Mouse (Mus musculus): ENCODE data around the gene Rap1a.
"Not testable (repeated sequence)": the region's sequence is repeated elsewhere in the genome, so short reads cannot be mapped to it uniquely, and the experiment has no call there.

Gene Rap1a

DNA sequence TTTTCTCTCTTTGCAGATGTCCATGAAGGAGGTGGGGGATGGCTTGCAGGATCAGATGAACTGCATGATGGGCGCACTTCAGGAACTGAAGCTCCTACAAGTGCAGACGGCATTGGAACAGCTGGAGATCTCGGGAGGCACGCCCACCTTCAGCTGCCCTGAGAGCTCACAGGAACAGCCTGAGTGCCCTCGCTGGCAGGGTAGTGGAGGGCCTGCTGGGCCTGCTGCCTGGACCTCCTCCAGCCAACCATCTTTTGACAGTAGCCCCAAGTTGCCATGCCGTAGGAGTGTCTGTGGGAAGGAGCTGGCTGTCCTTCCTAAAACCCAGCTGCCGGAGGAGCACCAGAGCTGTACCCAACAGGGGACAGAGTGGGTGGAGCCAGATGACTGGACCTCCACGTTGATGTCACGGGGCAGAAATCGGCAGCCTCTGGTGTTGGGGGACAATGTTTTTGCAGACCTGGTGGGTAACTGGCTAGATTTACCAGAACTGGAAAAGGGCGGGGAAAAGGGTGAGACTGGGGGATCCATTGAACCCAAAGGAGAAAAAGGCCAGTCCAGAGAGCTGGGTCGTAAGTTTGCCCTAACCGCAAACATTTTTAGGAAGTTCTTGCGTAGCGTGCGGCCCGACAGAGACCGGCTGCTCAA, 84.7 kb downstream of the Rap1a start:
- no peak for DNase-seq (ENCODE audit: low read depth, low spot score)

DNA sequence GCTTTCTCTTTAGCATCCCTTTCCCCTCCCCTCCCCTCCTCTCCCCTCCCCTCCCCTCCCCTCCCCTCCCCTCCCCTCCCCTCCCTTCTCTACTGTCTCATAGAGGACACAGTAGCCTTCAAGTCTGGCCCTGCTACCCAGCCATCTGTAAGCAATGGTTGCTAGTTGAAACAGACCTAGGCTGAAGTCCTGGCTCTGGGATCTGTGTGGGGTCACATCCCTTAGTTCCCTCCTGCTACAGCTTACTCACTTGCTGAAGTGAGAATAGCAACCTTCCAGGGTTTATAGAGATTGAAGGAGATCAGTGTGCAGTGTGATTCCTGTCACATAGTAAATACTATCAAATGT, 86.3 kb downstream of the Rap1a start:
- DNase-seq (ENCODE audit: low read depth, low spot score): no peak

DNA sequence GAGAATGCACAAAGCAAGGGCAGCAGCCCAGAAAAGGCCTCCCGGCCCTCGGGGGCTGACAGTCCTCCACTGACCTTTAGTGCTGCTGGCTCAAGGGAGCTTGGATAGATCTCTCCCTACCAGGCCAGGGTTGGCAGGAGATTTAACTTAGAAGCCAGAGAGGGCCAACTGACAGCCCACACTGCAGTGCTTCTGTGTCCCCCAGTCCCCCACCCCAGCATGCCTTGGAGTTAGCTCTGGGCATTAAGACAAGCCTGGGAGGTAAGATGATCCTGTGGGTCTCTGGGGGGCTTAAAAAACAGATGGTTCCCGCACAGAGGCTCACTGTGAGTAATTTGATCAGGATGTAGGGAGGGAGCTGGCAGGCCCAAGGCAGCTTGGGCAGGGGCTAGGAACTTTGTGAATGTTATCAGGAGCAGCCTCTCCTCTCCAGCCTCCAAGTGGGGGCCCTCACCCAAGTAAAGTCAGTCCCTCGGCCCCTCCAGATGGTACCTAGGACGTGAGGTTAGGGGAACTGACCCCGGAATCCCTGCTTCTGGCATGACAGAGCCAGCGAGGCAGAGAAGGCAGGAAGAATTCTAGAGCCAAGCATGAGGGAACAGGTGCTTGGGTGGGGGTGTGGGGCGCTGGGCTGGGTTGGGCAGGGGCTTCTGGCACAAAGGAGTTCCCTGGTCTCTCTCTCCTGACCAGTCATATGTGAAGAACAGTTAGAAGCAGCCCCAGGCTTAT, 86.9 kb downstream of the Rap1a start:
- no peak for DNase-seq (ENCODE audit: low read depth, low spot score)

DNA sequence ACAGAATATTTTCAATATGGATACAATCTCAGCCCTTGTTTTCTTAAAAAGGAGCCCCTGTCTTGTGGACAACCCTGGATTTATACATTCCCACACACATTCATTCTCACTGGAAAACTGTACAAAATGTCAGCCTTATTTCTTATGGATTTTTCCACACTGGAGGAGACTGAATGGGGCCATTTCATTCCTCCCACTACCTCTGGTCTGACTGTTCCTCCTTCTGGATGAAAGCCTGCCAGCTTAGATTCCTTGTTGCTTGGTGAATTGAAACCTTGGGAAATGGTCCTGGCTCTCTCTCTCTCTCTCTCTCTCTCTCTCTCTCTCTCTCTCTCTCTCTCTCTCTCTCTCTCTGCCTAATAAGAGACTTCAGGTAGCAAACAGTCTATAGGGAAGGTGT, 88.3 kb downstream of the Rap1a start:
- DNase-seq (ENCODE audit: low read depth, low spot score): no peak

DNA sequence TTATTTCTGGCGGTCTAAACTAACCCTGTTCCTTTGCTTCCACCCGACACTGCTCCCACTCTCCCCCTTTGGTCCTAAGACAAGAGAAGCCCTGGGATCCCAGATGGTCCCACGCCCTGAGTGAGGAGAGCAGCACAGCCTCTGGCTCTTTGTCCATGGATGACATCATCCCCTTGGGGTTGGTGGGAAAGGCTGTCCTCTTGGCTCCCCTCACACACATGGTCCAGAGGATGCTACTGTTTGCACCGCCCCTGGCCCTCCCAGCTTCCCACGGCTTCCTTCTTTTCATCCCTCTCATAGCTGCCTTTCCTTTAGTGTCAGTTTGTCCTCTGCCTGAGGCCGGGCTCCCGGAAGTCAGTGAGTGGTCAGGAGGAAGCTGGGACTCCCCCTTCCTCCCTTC, 89.4 kb downstream of the Rap1a start:
- DNase-seq (ENCODE audit: low read depth, low spot score): no peak

DNA sequence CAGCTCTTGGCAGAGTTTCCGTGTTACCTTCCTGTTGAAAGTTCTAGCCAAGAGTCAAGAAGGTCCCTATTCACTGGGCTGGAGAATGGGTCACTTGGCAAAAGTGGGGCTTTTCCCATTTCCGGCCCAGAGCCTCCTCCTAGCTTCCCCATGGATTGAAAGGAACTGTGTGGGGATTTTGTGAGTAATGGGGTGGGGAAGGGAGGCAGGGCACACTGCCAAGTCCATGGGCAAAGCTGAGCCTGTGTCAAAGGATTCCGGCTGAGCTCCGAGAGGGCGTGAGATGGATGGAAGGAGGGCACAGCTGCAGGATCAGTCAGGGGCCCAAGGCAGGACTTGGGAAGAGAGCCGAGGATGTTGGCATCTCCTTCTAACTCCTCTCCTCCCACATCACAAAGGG, 90.9 kb downstream of the Rap1a start:
- DNase-seq (ENCODE audit: low read depth, low spot score): no peak

DNA sequence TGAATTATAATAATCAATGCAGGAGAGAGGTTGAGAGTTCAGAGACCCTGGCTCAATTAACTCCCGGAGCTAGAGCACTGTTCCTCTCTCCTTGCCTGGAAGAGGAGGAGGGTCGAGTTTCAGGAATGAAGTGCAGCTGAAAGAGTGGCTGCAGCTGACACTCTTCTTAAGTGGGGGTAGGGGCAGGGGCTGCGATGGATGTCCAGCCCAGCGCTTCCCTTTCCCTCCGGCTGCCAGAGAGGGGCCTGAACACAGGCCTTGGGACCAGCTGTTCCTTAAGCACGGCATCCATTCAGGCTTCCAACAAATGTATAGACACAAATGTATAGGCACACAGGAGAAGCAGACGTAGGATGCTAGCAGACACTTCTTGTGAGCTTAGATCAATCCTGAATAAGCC, 93.5 kb downstream of the Rap1a start:
- DNase-seq (ENCODE audit: low read depth, low spot score): no peak

DNA sequence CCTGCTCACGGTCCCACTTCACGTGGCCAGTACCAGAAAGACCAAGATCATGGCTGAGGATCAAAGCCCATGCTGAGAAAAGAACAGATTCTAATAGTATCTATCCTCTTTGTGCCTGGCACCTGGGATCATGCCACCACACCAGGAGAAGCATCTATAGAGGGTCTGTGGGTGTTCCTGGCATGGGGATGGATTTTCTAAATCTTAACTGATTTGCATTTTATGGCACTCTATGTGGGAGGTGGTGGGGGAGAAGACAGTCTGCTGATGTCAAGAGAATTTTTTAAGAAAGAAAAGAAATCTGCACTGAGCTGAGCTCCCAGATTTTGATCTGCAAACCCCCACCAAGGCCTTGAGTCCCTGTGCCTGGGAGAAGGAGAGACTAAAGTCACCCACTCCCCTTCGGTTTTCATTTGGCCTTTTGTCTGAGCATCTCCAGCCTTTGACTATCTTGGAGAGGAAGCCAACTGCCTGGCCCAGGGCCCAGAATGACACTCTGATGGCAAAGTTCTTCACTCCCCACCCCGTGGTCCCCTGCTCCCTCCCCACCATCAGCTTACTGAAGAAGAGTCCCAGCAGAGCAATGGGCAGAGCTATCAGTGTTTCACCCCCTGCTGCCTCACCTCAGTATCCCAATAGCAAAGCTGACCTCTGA, 94.6 kb downstream of the Rap1a start:
- no peak for DNase-seq (ENCODE audit: low read depth, low spot score)

DNA sequence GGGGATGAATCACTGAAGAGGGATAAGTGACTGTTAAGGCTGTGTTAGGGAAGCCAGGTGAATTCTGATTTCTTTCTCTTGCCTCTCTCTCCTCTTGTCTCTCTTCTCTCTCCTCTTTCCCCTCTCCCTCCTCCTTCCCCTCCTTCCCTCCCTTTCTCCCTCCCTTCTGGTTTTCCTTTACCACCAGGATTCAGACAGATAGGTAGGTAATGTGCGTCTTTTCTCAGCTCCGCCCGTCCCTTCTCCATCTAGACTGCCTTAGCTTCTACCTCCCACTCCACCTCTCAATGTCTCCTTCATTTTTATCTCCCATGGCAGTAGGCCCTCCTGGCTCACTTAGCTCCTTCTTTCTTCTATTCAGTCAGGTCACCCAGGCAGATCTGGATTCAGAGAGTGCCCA, 95.6 kb downstream of the Rap1a start:
- no peak for DNase-seq (ENCODE audit: low read depth, low spot score)

DNA sequence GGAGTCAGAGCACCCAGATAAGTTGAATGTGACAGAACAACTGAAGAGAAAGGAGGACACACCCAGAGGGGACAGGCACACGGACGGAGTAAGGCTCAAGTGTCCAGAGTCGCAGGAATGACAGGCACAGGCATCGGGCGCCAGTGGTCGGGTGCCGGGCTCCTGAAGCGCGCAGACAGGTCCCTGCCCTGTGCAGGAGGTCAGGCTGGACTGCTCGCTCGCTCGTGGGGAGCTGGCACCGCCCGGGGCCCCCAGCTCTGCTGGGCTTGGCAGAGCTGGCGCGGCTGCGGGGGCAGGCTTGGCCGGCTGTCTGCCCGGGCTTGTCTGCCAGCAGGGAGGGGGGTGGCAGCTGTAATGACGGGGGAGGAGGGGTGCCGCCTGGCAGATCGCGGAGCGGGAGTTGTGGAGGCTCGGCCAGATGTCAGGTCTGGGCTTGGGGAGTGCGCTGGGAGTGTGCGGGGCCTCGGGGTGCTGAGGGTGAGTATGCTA, 96.0 kb downstream of the Rap1a start:
- DNase-seq (ENCODE audit: low read depth, low spot score): no peak

DNA sequence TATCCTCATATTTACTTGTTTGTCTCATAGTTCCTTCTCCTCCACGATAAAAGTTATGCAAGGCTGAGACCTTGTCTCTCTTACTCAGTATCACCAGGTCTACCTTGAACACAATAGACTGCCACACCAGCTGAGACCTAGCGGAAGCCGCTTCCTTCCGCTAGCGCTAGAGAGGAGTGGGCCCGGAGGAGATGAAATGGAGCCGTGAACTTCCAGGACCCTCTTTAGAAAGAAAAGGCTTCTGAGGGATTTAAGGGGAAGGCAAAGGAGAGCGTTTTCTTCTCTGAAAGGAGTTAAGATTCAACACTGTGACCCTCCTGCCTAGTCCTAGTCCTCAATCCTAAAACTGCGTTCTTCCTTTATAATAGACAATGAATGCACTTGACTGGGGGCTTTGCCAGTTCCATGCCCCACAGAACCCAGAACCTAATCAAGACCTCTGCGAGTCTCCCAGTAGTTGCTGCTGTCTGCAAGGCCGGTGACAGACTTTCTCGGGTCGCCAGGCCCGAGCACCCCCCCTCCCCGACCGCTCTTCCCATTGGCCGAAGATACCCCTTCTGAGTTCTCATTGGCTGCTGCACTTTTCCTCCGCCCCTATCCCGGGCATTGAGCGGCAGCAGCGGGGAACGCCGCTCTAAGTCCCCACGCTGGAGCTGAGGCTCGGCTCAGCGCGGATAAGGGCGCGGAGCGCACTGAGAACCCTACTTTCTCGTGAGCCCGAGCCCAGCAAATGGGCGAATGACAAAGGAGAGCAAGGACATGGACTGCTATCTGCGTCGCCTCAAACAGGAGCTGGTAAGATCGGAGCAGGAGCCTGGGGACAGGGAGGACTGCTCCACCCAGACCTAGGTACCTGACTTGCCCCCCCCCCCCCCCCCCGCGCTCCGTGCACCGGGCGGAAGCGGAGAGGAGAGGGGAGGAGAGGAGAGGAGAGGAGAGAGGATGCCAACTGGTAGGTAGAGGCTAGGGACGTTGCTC, 96.8 kb downstream of the Rap1a start, which contains the start of gene Inka2:
Gene Inka2 (plus strand): TSS at position 569 of the 978 bp plus-strand sequence.
- DNase-seq (ENCODE audit: low read depth, low spot score): peak; percentile 71

DNA sequence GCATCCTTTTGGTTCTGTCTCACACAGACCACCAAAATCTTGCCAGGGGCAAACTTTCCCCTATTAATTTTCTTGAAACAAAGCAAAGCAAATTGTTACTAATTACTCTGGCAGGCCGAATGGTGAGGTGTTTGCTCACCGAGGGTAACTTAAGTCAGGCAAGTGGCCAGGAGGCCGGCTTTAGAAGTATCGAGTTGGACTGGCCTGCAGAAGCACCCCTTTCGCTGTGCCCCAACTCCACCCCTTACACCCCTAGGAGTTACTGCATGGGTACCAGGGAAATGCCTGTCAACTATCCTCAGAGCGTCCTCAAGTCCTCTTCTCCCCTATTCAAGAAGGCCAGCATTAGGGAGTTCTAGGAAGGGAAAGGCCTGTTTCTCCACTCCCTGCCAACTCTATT, 97.6 kb downstream of the Rap1a start:
- no peak for DNase-seq (ENCODE audit: low read depth, low spot score)

DNA sequence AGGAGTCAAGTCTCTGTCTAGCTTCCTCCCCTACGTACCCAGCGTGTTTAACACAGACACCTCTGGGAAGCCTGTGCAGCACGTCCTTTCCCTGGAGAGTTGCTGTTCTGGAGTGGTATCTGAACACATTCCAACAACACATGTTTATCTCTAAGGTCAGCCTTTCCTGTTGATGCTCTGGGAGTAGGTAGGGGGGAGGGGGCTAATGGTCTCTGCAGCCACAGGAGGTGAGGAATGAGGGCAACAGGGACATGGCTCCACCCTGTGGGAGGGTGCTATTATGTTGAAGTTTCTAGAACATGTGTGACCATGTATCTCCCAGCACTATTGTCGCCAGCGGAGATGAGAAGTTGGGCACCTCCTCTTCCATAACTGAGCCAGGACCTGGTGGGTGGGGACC, 99.7 kb downstream of the Rap1a start:
- no peak for DNase-seq (ENCODE audit: low read depth, low spot score)

DNA sequence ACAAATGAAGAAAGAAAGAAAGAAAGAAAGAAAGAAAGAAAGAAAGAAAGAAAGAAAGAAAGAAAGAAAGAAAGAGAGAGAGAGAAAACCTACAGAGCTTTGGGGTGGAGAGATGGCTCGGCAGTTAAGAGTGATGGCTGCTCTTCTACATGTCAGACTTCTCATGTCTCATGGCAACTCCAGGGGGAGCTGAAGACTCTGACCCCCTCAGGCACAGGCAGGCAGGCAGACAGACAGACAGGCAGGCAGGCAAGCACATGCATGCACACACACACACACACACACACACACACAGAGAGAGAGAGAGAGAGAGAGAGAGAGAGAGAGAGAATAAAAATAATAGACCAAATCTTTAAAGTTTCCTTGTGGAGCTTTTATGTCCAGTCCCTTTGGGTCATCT, 100.3 kb downstream of the Rap1a start:
- not testable (repeated sequence) for DNase-seq (ENCODE audit: low read depth, low spot score)

DNA sequence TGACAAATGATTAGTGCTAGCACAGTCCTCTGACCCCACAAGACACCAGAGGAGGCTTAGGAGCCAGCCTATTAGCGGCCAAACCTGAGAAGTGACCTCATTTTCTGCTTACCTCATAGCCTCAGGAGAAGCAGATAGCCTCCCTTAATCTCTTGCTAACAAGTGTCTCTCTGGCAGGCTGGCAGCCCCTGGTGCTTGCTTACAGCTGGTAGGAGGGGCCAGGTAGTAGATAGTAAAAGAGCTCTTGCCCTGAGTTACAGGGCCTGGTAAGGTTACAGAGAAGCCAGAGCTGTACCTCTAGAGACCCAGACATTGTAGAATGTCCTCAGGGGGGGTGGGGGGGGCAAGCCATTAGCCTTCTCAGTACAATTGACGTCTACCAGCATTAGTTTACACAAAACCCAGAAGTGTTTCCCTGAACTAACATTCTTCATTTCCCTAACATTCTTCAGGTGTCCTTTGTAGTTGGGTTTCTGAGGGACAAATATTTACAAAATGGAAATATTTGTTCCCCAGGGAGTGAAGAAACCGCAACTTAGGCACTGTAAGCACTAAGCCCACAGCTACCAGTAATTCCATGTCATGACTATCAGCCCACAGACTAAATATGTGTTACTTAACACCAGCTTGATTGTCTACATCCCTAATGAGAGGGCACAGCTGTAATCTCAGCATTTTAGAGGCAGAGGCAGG, 101.7 kb downstream of the Rap1a start:
- peak; percentile 76 for DNase-seq (ENCODE audit: low read depth, low spot score)

DNA sequence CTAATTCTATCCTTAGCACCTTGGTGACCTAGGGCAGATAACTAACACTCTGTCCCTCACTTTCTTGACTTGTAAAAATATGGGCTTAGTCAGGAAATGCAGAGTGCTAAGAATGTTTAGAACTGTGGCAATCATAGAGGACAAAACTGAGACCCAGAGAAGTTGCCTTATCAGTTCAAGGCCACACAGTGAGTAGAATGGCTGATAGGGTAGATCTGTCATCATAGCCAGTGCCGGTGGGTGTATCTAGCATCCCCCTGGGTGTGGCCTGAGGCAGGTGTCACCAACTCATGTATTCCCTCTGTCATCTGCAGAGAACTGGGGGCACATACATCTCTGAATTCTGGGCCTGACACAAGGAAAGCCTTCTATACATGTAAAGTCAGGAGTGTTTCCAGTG, 102.8 kb downstream of the Rap1a start:
- DNase-seq (ENCODE audit: low read depth, low spot score): peak; percentile 48

DNA sequence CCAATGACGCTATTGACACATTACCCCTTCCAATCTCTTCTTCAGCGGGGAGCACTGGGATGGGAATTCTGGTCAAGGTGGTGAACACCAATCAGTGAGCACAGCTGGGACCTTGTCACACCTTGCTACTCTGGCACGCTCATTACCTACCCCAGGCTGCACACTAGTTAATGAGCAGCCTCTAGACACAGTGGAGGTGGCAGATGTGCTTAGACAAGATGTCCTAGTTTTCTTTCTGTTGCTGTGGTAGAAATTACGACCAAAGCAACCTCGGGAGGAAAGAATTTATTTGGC, 104.0 kb downstream of the Rap1a start:
- DNase-seq (ENCODE audit: low read depth, low spot score): no peak

DNA sequence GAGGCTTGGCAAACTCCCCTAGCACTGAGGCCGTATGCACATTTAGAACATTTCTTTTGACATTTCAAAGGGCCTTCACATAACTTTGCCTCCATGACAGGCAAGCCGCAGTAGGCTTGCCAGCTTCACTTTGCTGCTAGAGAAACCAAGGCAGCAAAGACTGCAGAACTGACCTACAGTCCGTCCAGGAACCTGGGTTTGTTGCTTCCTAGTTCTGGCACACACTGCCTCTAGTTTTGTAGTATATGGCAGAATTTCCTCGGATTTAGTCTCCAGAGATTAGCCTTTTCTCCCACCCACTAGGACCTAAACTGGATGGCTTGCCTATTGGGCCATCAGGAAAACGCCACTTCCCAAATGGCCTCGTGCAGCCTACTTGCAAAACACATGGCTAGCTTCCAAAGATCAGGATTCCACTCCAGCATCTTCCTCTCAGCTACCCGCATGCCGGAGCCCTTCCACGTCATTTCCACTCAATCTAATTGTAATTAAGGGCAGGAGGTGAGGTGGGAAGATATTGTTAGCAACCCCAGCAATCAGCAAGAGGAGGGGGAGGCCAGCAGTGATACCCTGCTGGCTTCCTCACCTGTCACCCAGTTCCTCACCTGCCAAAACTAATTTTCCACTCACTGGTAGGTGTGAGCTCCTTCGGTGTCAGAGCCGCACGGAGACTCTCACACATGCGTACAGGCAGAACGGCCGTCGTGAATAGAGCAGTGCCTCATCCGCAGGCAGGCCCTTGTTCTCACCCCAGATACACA, 104.6 kb downstream of the Rap1a start:
- no peak for DNase-seq (ENCODE audit: low read depth, low spot score)

DNA sequence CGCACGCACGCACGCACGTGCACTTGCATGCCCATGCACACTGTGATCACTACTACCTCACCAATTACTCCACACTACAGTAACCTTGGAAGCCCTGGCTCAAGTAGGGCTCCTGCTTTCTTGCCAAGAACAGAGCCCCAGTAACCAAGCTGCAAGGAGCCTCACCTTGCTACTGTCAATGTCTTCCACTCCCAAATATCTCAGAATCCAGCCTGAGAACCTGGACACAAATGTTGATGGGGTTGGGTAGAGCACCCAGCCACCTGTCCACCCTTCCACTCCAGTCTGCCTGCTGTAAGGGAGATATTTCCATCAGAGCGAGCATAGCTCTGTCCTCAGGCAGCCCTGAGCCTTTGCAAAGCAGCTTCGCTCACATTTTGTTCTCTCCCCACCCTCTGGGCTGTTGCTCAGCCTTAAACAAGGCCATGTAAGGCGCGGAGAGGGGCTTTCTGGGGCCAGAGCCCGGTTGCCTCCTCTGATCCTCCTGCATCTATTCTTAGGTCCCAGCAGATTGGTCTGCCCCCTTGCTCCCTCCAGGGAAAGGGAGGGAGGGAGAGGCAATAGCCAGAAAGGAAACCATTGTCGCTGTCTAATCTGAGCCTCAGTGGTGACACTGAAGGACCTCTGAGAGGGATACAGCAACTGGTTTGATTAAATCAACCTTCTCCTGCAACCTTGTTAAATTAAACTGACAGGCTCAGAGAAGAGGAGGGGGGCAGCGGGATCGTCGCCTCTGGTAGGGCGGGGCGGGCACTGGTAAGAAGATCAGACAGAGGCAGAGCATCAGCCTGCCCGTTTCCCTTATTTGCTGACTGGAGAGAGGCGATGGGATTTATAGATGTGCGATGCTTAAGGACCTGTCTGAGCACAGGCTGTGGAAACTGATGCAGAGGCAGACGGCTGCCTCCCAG, 105.4 kb downstream of the Rap1a start:
- DNase-seq (ENCODE audit: low read depth, low spot score): no peak
